Mouse (Mus musculus): ENCODE measurements around the gene Retsat. TPM values are rescaled to one million over a fixed set of nuclear protein-coding genes. Genes with fewer than 3 reads are reported as not detected.

Gene Retsat
- total and polyA plus RNA-seq, 2 experiments from 2014 or later, result 10.0 to 12.6 TPM

- Histone ChIP-seq H3K27me3 (ENCODE audit: insufficient read depth, low read length) (no peaks in the 10 kb centered on the region), H3K4me3 (ENCODE audit: low read length) (no peak overlapping the region), H3K4me2 (ENCODE audit: low read depth, low read length) (no peak overlapping the region), H3K9me3 (ENCODE audit: low read length) (no peaks in the 10 kb centered on the region), H3K9ac (replicated peaks; ENCODE audit: low read length) (no peak overlapping the region), H3K27ac (no peak overlapping the region), H3K36me3 (ENCODE audit: insufficient read depth, low read length) (peaks cover 46% of the 10 kb centered on the region), H3K4me1 (ENCODE audit: insufficient read depth, low read length) (no peaks in the 10 kb centered on the region)
- WGBS, result 91% methylated on average over 4 of the region's 4 CpGs
- no peak for TF ChIP-seq CTCF (IDR thresholded peaks at IDR 0.05; ENCODE audit: low read depth)
- DNase-seq (ENCODE audit: low spot score) (no peak), ATAC-seq (no peak)
Measured at GRCm38 (mm10) chr6:72608662-72609184, 10.4 kb downstream of the Retsat start.

GRCm38 (mm10) chr6:72610261-72610660 is 12.0 kb downstream of the Retsat start:
- WGBS, result 76% methylated on average over 4 of the region's 4 CpGs
- Histone ChIP-seq H3K4me2 (ENCODE audit: low read depth, low read length) (no peak overlapping the region), H3K9me3 (ENCODE audit: low read length) (no peaks in the 10 kb centered on the region), H3K4me3 (ENCODE audit: low read length) (no peak overlapping the region), H3K4me1 (ENCODE audit: insufficient read depth, low read length) (peaks cover 9% of the 10 kb centered on the region), H3K27me3 (ENCODE audit: insufficient read depth, low read length) (no peaks in the 10 kb centered on the region), H3K9ac (replicated peaks; ENCODE audit: low read length) (no peak overlapping the region), H3K36me3 (ENCODE audit: insufficient read depth, low read length) (peaks cover 51% of the 10 kb centered on the region), H3K27ac (no peak overlapping the region)
- ATAC-seq, result no peak
- no peak for TF ChIP-seq CTCF (IDR thresholded peaks at IDR 0.05; ENCODE audit: low read depth)
- DNase-seq (ENCODE audit: low spot score), result no peak

- peak overlapping the region; percentile 97 for H3K4me2 ChIP-seq (ENCODE audit: low read depth, low read length)
- H3K27me3 ChIP-seq (ENCODE audit: insufficient read depth, low read length), result no peaks in the 10 kb centered on the region
- no peaks in the 10 kb centered on the region for H3K9me3 ChIP-seq (ENCODE audit: low read length)
- H3K4me3 ChIP-seq (ENCODE audit: low read length), result peak overlapping the region; percentile 84
- no peak for TF ChIP-seq CTCF (IDR thresholded peaks at IDR 0.05; ENCODE audit: low read depth)
- 60% methylated on average over 2 of the region's 2 CpGs for whole genome bisulfite sequencing
- H3K27ac ChIP-seq, result no peak overlapping the region
- peaks cover 34% of the 10 kb centered on the region for H3K36me3 ChIP-seq (ENCODE audit: insufficient read depth, low read length)
- peaks cover 19% of the 10 kb centered on the region for H3K4me1 ChIP-seq (ENCODE audit: insufficient read depth, low read length)
- peak overlapping the region; percentile 77 for H3K9ac ChIP-seq (replicated peaks; ENCODE audit: low read length)
- DNase-seq (ENCODE audit: low spot score) (no peak), ATAC-seq (no peak)
Measured at GRCm38 (mm10) chr6:72615151-72615550, 16.9 kb downstream of the Retsat start.

- peak; percentile 2; the same call in 1 of the 2 replicates for ATAC-seq
Measured at GRCm38 (mm10) chr6:72615561-72616375, 17.5 kb downstream of the Retsat start.

GRCm38 (mm10) chr6:72616643-72617288 is 18.5 kb downstream of the Retsat start, which contains the start of gene Tgoln1:
Gene Tgoln1, minus strand, starts transcription at chr6:72617000.
- DNase-seq (ENCODE audit: low spot score), result peak; percentile 98
- Histone ChIP-seq H3K9me3 (ENCODE audit: low read length) (no peaks in the 10 kb centered on the region), H3K27me3 (ENCODE audit: insufficient read depth, low read length) (no peaks in the 10 kb centered on the region), H3K27ac (peak within 1 kb of the TSS; percentile 97), H3K4me3 (ENCODE audit: low read length) (peak within 1 kb of the TSS; percentile 84), H3K4me2 (ENCODE audit: low read depth, low read length) (peak within 1 kb of the TSS; percentile 97), H3K4me1 (ENCODE audit: insufficient read depth, low read length) (peaks cover 19% of the 10 kb centered on the region), H3K36me3 (ENCODE audit: insufficient read depth, low read length) (peaks cover 20% of the 10 kb centered on the region), H3K9ac (replicated peaks; ENCODE audit: low read length) (peak within 1 kb of the TSS; percentile 77)
- peak; percentile 99 for ATAC-seq
- WGBS, result under 1% methylated on average over 40 of the region's 41 CpGs
- no peak for TF ChIP-seq CTCF (IDR thresholded peaks at IDR 0.05; ENCODE audit: low read depth)

More at GRCm38 (mm10) chr6:72615561-72616375, 17.5 kb downstream of the Retsat start:
- no peak for DNase-seq (ENCODE audit: low spot score)
- Histone ChIP-seq H3K4me3 (ENCODE audit: low read length) (peak overlapping the region; percentile 84), H3K4me2 (ENCODE audit: low read depth, low read length) (peak overlapping the region; percentile 97), H3K27ac (peak overlapping the region; percentile 97; the same call in 1 of the 2 replicates), H3K9ac (replicated peaks; ENCODE audit: low read length) (peak overlapping the region; percentile 77), H3K27me3 (ENCODE audit: insufficient read depth, low read length) (no peaks in the 10 kb centered on the region), H3K4me1 (ENCODE audit: insufficient read depth, low read length) (peaks cover 19% of the 10 kb centered on the region), H3K9me3 (ENCODE audit: low read length) (no peaks in the 10 kb centered on the region), H3K36me3 (ENCODE audit: insufficient read depth, low read length) (peaks cover 30% of the 10 kb centered on the region)
- 27% methylated on average over 25 of the region's 25 CpGs for WGBS
- no peak for TF ChIP-seq CTCF (IDR thresholded peaks at IDR 0.05; ENCODE audit: low read depth)

- ATAC-seq, result no peak
- DNase-seq (ENCODE audit: low spot score), result no peak
- no peak for TF ChIP-seq CTCF (IDR thresholded peaks at IDR 0.05; ENCODE audit: low read depth)
- no peak overlapping the region for H3K4me3 ChIP-seq (ENCODE audit: low read length)
- H3K27me3 ChIP-seq (ENCODE audit: insufficient read depth, low read length), result no peaks in the 10 kb centered on the region
- H3K9ac ChIP-seq (replicated peaks; ENCODE audit: low read length), result no peak overlapping the region
- WGBS, result 64% methylated on average over 12 of the region's 12 CpGs
- no peaks in the 10 kb centered on the region for H3K36me3 ChIP-seq (ENCODE audit: insufficient read depth, low read length)
- H3K27ac ChIP-seq, result no peak overlapping the region
- H3K4me1 ChIP-seq (ENCODE audit: insufficient read depth, low read length), result peaks cover 13% of the 10 kb centered on the region
- no peak overlapping the region for H3K4me2 ChIP-seq (ENCODE audit: low read depth, low read length)
- H3K9me3 ChIP-seq (ENCODE audit: low read length), result no peaks in the 10 kb centered on the region
Measured at GRCm38 (mm10) chr6:72619734-72620532, 21.7 kb downstream of the Retsat start.

Measured in hindbrain, postnatal 0 days (tissue).